Mouse (Mus musculus) hematopoietic multipotent progenitor cell, adult 10-12 weeks (in vitro differentiated cells): ENCODE results near the gene Iqgap1. TPM values are rescaled to one million over a fixed set of nuclear protein-coding genes. Genes with fewer than 3 reads are reported as not detected.

Experiments
- polyA plus RNA-seq: library from polyadenylated mRNA; stranded (reverse); fragments of >175 nt; gene quantifications from 2 replicates; pipeline ENCODE4 v1.2.3, GENCODE M21; 2012; ENCODE audit warnings: low replicate concordance

The Iqgap1 gene
- polyA plus RNA-seq: 29.6 and 55.1 TPM in 2 replicates

DNA sequence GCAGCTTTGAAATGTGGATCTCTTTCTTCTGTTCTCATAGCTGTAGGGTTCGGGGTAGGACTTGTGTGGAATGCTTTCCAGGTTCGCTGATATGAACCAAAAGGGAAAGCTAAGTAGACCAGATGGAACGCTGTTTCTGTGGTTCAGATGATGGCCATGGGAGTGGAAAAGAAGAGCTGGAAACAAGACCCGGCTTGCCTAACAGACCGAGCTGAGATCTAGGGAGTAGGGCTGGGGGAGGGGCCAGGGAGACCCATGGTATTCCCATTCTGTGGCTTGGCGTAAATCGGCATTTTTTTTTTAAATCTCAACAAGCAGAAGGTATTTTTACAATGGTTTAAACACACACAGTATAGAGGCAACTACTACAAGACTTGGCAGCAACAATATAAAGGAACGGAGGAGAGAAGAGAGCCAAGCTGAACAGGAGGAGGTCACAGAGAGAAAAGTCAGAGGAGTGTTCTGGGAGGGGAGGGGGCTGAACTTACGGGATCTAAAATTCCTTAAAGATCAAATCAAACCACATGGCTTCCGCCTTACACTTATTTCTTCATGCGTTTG lies at the start of gene Iqgap1:
Gene Iqgap1, minus strand, starts transcription at position 132 of the 561 bp plus-strand sequence.

DNA sequence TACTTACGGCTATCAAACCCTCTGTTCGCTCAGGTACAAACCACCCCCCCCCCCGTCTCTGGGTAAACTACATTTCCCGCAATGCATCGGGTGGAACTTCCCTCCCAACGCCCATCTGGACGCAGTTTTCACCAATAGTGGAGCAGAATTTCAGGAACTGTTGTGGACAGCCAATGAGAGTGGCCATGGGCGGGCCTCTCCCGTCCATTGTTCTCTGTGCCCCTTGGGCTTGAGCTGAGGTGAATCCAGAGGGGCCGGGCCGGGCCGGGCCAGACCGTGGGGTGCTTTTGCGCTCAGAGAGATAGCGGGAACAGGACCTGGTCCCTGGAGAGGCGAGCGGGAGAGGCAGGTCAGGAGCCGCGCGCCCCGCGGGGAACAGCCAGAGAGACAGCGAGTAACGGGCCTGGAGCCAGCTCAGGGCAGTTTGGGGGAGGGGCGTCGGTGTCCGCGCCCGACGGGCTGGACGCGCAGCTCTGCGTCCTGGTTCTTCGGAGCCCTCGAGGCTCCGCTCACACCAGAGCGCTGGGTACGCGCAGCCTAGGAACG lies 35.0 kb upstream of the Iqgap1 start, which contains the start of gene Zscan2:
Gene Zscan2, plus strand, starts transcription at position 192 of the 546 bp plus-strand sequence.

DNA sequence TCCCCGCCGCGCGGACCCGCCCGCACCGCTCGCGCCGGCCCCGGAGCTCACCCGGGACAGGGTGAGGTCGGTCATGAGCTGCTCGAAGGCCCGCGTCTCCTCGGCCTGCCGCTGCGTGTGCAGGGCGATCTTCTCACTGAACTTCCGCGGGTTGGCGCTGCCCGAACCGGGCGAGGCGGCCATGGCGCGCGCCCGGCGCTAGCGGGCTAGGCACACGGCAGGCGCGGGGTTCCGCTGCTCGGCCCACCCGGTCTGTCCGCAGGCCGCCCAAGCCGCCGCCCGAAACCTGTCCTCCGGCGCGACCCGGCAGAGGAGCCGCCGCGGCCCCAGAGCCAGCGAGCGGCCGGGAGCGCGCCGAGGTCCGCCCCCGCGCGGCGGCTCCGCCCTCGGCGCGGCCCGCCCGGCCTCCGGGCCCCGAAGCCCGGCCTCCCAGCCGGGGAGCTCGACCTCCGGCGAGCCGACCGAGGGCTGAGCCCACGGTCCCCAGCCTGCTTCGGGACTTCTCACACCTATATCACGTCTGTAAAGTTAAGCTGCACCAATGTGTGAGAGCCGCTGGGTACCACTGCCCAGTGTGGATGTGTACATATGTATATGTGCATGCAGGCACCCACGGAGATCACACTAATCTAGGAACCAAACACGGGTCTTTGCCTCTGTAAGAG lies 137.1 kb downstream of the Iqgap1 start, which contains the start of gene Crtc3:
Gene Crtc3, minus strand, starts transcription at position 322 of the 665 bp plus-strand sequence.

Other genes starting within 250 kb of the Iqgap1 start
- gene Crtc3, start 137.1 kb downstream of the Iqgap1 start, polyA plus RNA-seq: 35.2 and 68.1 TPM in 2 replicates
- gene Zscan2, start 34.9 kb upstream of the Iqgap1 start, polyA plus RNA-seq: 13.5 and 15.7 TPM in 2 replicates
- gene Wdr73, start 75.3 kb upstream of the Iqgap1 start, polyA plus RNA-seq: 5.1 and 11.7 TPM in 2 replicates
- 11.9 and 12.8 TPM in 2 replicates for gene Nmb, start 79.1 kb upstream of the Iqgap1 start, polyA plus RNA-seq
- gene Sec11a, start 121.8 kb upstream of the Iqgap1 start, polyA plus RNA-seq: 3.5 and 8.6 TPM in 2 replicates
- 39.9 and 78.6 TPM in 2 replicates for gene Zfp592, start 167.7 kb upstream of the Iqgap1 start, polyA plus RNA-seq
- 0.38 and 0.58 TPM in 2 replicates for gene Alpk3, start 231.6 kb upstream of the Iqgap1 start, polyA plus RNA-seq